In the genomic region with DNA sequence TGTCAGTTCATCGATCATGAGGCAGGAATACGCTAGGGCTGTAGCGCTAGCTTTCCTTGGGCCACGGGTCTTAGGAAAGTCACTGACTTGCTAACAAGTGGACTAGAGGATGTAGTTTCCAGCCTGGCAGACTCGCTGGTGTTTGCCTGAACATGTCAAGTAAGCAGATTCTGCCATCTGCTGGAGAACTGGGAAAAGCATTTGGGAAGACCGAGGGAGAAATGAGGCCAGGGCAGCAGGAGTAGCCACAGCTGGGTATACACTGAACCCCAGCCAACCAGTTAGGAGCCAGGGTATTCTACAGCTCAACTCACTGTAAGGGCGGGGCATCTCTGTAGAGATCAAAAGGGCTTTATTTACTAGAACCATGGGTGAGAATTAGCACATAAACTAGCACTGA, we compare ENCODE assay signal across 8 mouse cellular contexts. TPM values are rescaled to one million over a fixed set of nuclear protein-coding genes. Genes with fewer than 3 reads are reported as not detected.
A peak's percentile ranks its signal among the peaks of the same experiment; 100 is the strongest.
DNase-seq lines count a peak whose midpoint lies in the region; ATAC-seq and TF ChIP-seq lines count a peak whose summit lies in the region.
"Had no signal": no experiment of that assay in that cellular context is flagged by ENCODE, and none has a peak within 500 bp of the region (broad histone marks: within the 10 kb centered on the region; RNA-seq: fewer than 3 reads in every experiment).

No protein-coding gene starts in this region.

- no peak for ATAC-seq in kidney, embryonic 15.5 days (replicated peaks; ENCODE audit: low FRiP score)
- ATAC-seq in hindbrain, postnatal 0 days = 0 out of 2 replicates have a peak, but pooled peaks have one; percentile 27
- ATAC-seq in intestine, embryonic 16.5 days = no peak

- H3K4me1 ChIP-seq in kidney, embryonic 15.5 days = peaks cover 5% of the 10 kb centered on the region
- 0 out of 2 replicates have a peak, but pooled peaks cover under 1% of the 10 kb centered on the region for H3K4me1 ChIP-seq in hindbrain, postnatal 0 days (ENCODE audit: insufficient read depth, low read length)
- H3K4me1 ChIP-seq in intestine, embryonic 16.5 days (ENCODE audit: control insufficient read depth, insufficient read depth, low read length) = peaks cover 1% of the 10 kb centered on the region

- H3K4me3 ChIP-seq in kidney, embryonic 15.5 days (replicated peaks) = no peak overlapping the region
- no peak overlapping the region for H3K4me3 ChIP-seq in hindbrain, postnatal 0 days (ENCODE audit: low read length)
- no peak overlapping the region for H3K4me3 ChIP-seq in intestine, embryonic 16.5 days (ENCODE audit: low read length)
- H3K4me3 ChIP-seq: hindbrain, embryonic 15.5 days had no signal

- H3K27me3 ChIP-seq in kidney, embryonic 15.5 days = no peaks in the 10 kb centered on the region
- no peaks in the 10 kb centered on the region for H3K27me3 ChIP-seq in hindbrain, postnatal 0 days (ENCODE audit: insufficient read depth, low read length)
- no peaks in the 10 kb centered on the region for H3K27me3 ChIP-seq in intestine, embryonic 16.5 days (replicated peaks; ENCODE audit: control insufficient read depth, insufficient read depth, low read length)
- H3K27me3 ChIP-seq: hindbrain, embryonic 15.5 days had no signal

- 55% methylated on average over 7 of the region's 7 CpGs for WGBS in kidney, embryonic 15.5 days
- WGBS in hindbrain, postnatal 0 days = 43% methylated on average over 7 of the region's 7 CpGs
- 55% methylated on average over 7 of the region's 7 CpGs for WGBS in intestine, embryonic 16.5 days

- TF ChIP-seq CTCF in hindbrain, postnatal 0 days (IDR thresholded peaks at IDR 0.05; ENCODE audit: low read depth) = peak; percentile 85

- H3K9ac ChIP-seq in kidney, embryonic 15.5 days = no peak overlapping the region
- no peak overlapping the region for H3K9ac ChIP-seq in hindbrain, postnatal 0 days (replicated peaks; ENCODE audit: low read length)
- H3K9ac ChIP-seq in intestine, embryonic 16.5 days (ENCODE audit: low read depth, low read length) = no peak overlapping the region
- H3K9ac ChIP-seq: hindbrain, embryonic 15.5 days had no signal

- peak; percentile 11 for DNase-seq in kidney, adult 18-20 months
- DNase-seq in 416B (ENCODE audit: low read depth) (peak; percentile 47), ES-CJ7 (ENCODE audit: low read depth, low spot score) (peak; percentile 88)
- peak; percentile 86 for DNase-seq in hindbrain, postnatal 0 days (ENCODE audit: low spot score)
- DNase-seq in spleen, postnatal 4 days (ENCODE audit: low spot score in 2 of 2) = no peak

- H3K36me3 ChIP-seq in kidney, embryonic 15.5 days = peaks cover 50% of the 10 kb centered on the region
- peaks cover 15% of the 10 kb centered on the region for H3K36me3 ChIP-seq in hindbrain, postnatal 0 days (ENCODE audit: insufficient read depth, low read length)
- H3K36me3 ChIP-seq in intestine, embryonic 16.5 days (ENCODE audit: control insufficient read depth, insufficient read depth, low read length) = peaks cover 12% of the 10 kb centered on the region; the same call in 1 of the 2 replicates

- H3K9me3 ChIP-seq in kidney, embryonic 15.5 days (replicated peaks) = no peaks in the 10 kb centered on the region
- H3K9me3 ChIP-seq in hindbrain, postnatal 0 days (ENCODE audit: low read length) = no peaks in the 10 kb centered on the region
- no peaks in the 10 kb centered on the region for H3K9me3 ChIP-seq in intestine, embryonic 16.5 days (ENCODE audit: control insufficient read depth, low read length)
- H3K9me3 ChIP-seq: hindbrain, embryonic 15.5 days had no signal

- H3K27ac ChIP-seq in kidney, embryonic 15.5 days = no peak overlapping the region
- H3K27ac ChIP-seq in hindbrain, postnatal 0 days = no peak overlapping the region
- H3K27ac ChIP-seq in intestine, embryonic 16.5 days (ENCODE audit: low read length) = no peak overlapping the region
- H3K27ac ChIP-seq: hindbrain, embryonic 15.5 days had no signal

- no peak overlapping the region for H3K4me2 ChIP-seq in kidney, embryonic 15.5 days
- no peak overlapping the region for H3K4me2 ChIP-seq in hindbrain, postnatal 0 days (ENCODE audit: low read depth, low read length)
- H3K4me2 ChIP-seq in intestine, embryonic 16.5 days (ENCODE audit: low read depth, low read length) = no peak overlapping the region
- H3K4me2 ChIP-seq: hindbrain, embryonic 15.5 days had no signal

RNA-seq across cellular contexts. Expression of a gene that starts 6.3 kb away (rescaled TPM):
- 11.5 and 11.7 TPM in 2 replicates for polyA plus RNA-seq in kidney, embryonic 15.5 days (2015; fragmentation: Nextera tagmentation; extraction: Ambion mirVana)
- total RNA-seq in hindbrain, postnatal 0 days (2014; rRNA removed) = 3.9 and 4.6 TPM in 2 replicates
- 3.3 and 5.2 TPM in 2 replicates for polyA plus RNA-seq in hindbrain, postnatal 0 days (2015; fragmentation: Nextera tagmentation; extraction: Ambion mirVana)
- polyA plus RNA-seq in intestine, embryonic 16.5 days (2015; fragmentation: Nextera tagmentation; extraction: Ambion mirVana) = 7.6 and 9.2 TPM in 2 replicates

RNA-seq across cellular contexts. Expression of a gene that starts 11.5 kb away (rescaled TPM):
- polyA plus RNA-seq in kidney, embryonic 15.5 days (2015; fragmentation: Nextera tagmentation; extraction: Ambion mirVana) = 0.31 and 0.35 TPM in 2 replicates
- total RNA-seq in hindbrain, postnatal 0 days (2014; rRNA removed) = 0.58 and 0.83 TPM in 2 replicates
- 0.96 and 1.1 TPM in 2 replicates for polyA plus RNA-seq in hindbrain, postnatal 0 days (2015; fragmentation: Nextera tagmentation; extraction: Ambion mirVana)
- polyA plus RNA-seq in intestine, embryonic 16.5 days (2015; fragmentation: Nextera tagmentation; extraction: Ambion mirVana) = 0.17 and 0.31 TPM in 2 replicates

RNA-seq across cellular contexts. Expression of a gene that starts 57.6 kb away (rescaled TPM):
- 8.2 and 11.7 TPM in 2 replicates for polyA plus RNA-seq in kidney, embryonic 15.5 days (2015; fragmentation: Nextera tagmentation; extraction: Ambion mirVana)
- total RNA-seq in hindbrain, postnatal 0 days (2014; rRNA removed) = 31.1 and 36.0 TPM in 2 replicates
- polyA plus RNA-seq in hindbrain, postnatal 0 days (2015; fragmentation: Nextera tagmentation; extraction: Ambion mirVana) = 15.2 and 15.3 TPM in 2 replicates
- polyA plus RNA-seq in intestine, embryonic 16.5 days (2015; fragmentation: Nextera tagmentation; extraction: Ambion mirVana) = 4.6 and 4.9 TPM in 2 replicates

Comparison
In these comparisons a context has a peak if more than half of its experiments do, and no peak if none do; other contexts are left out.
1. DNase-seq: peak in kidney, adult 18-20 months (single experiment), 416B (single experiment), ES-CJ7 (single experiment) and hindbrain, postnatal 0 days (single experiment); none in spleen, postnatal 4 days (0 of 2).